Mouse (Mus musculus) kidney, adult 2 months (tissue): Measurements from ENCODE around the gene Zfhx2.

Experiments
- CTCF ChIP-seq: fragments of 200-500 bp; conservative IDR thresholded peaks from 2 replicates; pipeline ENCODE4 v1.5.1; 2011; ENCODE audit warnings: low read depth, mild to moderate bottlenecking, control low read depth, low read length, moderate library complexity, mixed read lengths; ENCODE audit not compliant: insufficient read depth, insufficient read length
- POLR2A ChIP-seq: fragments of 200-500 bp; IDR thresholded peaks from one replicate; pipeline ENCODE4 v1.6.1; 2011; ENCODE audit warnings: low read depth, low read length, control low read depth

- TF ChIP-seq POLR2A (no peak), CTCF (no peak)
Measured at GRCm38 (mm10) chr14:55059009-55059408, 33.1 kb downstream of the Zfhx2 start.
